Mouse (Mus musculus) E14TG2a.4 (cell line): ENCODE results near the gene Smox.

Experiments used
- H3K27me3 ChIP-seq: 2 replicates; pipeline ENCODE4 v1.6.1; 2014; ENCODE audit warnings: low read length, control low read depth; ENCODE audit not compliant: insufficient read depth
- H3K36me3 ChIP-seq: 2 replicates; pipeline ENCODE4 v1.6.1; 2014; ENCODE audit warnings: low read length, control low read depth; ENCODE audit not compliant: insufficient read depth
- H3K4me1 ChIP-seq: replicated peaks from 2 replicates; pipeline ENCODE4 v1.6.1; 2014; ENCODE audit warnings: low read depth, low read length, control low read depth
- H3K4me3 ChIP-seq: replicated peaks from 2 replicates; pipeline ENCODE4 v1.5.1; 2014; ENCODE audit warnings: mild to moderate bottlenecking, low read length
- H3K9me3 ChIP-seq: 2 replicates; pipeline ENCODE4 v1.6.1; 2014; ENCODE audit warnings: low read length, control low read depth
- CTCF ChIP-seq: conservative IDR thresholded peaks from 2 replicates; pipeline ENCODE4 v1.5.1; 2014; ENCODE audit warnings: low read length
- NANOG ChIP-seq: IDR thresholded peaks from 2 replicates; pipeline ENCODE4 v1.6.1; 2014; ENCODE audit warnings: borderline replicate concordance, low read length, mixed read lengths
- POU5F1 ChIP-seq: IDR thresholded peaks from 2 replicates; pipeline ENCODE4 v1.6.1; 2014; ENCODE audit warnings: low read length, borderline replicate concordance

Gene Smox

GRCm38 (mm10) chr2:131552736-131553400 is 61.6 kb downstream of the Smox start:
- Histone ChIP-seq H3K27me3 (peaks cover 92% of the 10 kb centered on the region), H3K36me3 (no peaks in the 10 kb centered on the region), H3K4me1 (peaks cover 9% of the 10 kb centered on the region; the same call in 1 of the 2 replicates), H3K9me3 (no peaks in the 10 kb centered on the region), H3K4me3 (no peak overlapping the region)
- no peak for TF ChIP-seq POU5F1
- TF ChIP-seq CTCF = no peak
- TF ChIP-seq NANOG = no peak

- no peaks in the 10 kb centered on the region for H3K9me3 ChIP-seq
- peaks cover 19% of the 10 kb centered on the region for H3K4me1 ChIP-seq
- no peak overlapping the region for H3K4me3 ChIP-seq
- peaks cover 93% of the 10 kb centered on the region for H3K27me3 ChIP-seq
- H3K36me3 ChIP-seq = no peaks in the 10 kb centered on the region
- no peak for TF ChIP-seq NANOG
- TF ChIP-seq POU5F1 = no peak
- TF ChIP-seq CTCF = no peak
These were observed 66.6 kb downstream of the Smox start for GRCm38 (mm10) chr2:131557896-131558295.

- peaks cover 21% of the 10 kb centered on the region for H3K4me1 ChIP-seq
- TF ChIP-seq CTCF (no peak), POU5F1 (no peak), NANOG (no peak)
These were observed 69.1 kb downstream of the Smox start for GRCm38 (mm10) chr2:131560205-131560919.

GRCm38 (mm10) chr2:131561344-131561870 is 70.1 kb downstream of the Smox start:
- Histone ChIP-seq H3K36me3 (no peaks in the 10 kb centered on the region), H3K9me3 (no peaks in the 10 kb centered on the region), H3K27me3 (peaks cover 95% of the 10 kb centered on the region), H3K4me3 (peak overlapping the region; percentile 80), H3K4me1 (peaks cover 21% of the 10 kb centered on the region)
- no peak for TF ChIP-seq POU5F1
- TF ChIP-seq NANOG = no peak
- TF ChIP-seq CTCF = no peak

More at GRCm38 (mm10) chr2:131560205-131560919, 69.1 kb downstream of the Smox start:
- Histone ChIP-seq H3K36me3 (no peaks in the 10 kb centered on the region), H3K4me3 (no peak overlapping the region), H3K27me3 (peaks cover 95% of the 10 kb centered on the region), H3K9me3 (no peaks in the 10 kb centered on the region)

GRCm38 (mm10) chr2:131561891-131562585 is 70.7 kb downstream of the Smox start, which contains the start of gene Adra1d:
Adra1d (minus strand) TSS chr2:131562283.
- H3K9me3 ChIP-seq = no peaks in the 10 kb centered on the region
- peaks cover 21% of the 10 kb centered on the region for H3K4me1 ChIP-seq
- H3K4me3 ChIP-seq = peak within 1 kb of the TSS; percentile 80
- H3K27me3 ChIP-seq = peaks cover 89% of the 10 kb centered on the region
- TF ChIP-seq POU5F1 (no peak), NANOG (no peak), CTCF (no peak)
- no peaks in the 10 kb centered on the region for H3K36me3 ChIP-seq

GRCm38 (mm10) chr2:131562586-131563122 is 71.4 kb downstream of the Smox start:
- H3K27me3 ChIP-seq = peaks cover 87% of the 10 kb centered on the region
- peak overlapping the region; percentile 80 for H3K4me3 ChIP-seq
- H3K9me3 ChIP-seq = no peaks in the 10 kb centered on the region
- no peak for TF ChIP-seq POU5F1
- TF ChIP-seq NANOG = no peak
- peak; percentile 29 for TF ChIP-seq CTCF
- no peaks in the 10 kb centered on the region for H3K36me3 ChIP-seq
- peaks cover 21% of the 10 kb centered on the region for H3K4me1 ChIP-seq
